Mouse (Mus musculus) B cell, adult 2 months (primary cell): ENCODE measurements around the gene Zfp846.

Experiments used
- DNase-seq, 2 experiments: peaks; one replicate each; pipeline ENCODE4 v3.0.0; 2022

Zfp846 gene

DNA sequence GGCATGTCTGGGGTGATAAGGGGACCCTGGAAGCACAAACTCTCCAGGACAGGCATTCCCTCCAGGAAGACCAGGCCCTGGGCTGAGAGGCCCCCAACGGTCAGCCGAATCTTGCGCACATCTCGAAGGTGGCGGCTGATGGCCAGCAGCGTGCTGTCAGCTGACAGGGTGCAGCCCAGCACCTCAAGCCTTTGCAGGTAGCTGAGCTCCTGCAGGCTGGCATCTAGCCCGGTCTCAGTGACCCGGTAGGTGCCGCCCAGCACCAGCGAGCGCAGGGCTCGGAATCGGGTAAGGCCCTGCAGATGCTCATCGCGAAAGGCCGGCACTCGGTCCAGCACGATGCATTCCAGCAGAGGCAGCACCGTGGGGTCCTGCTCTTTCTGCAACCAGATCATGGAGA is 57.5 kb downstream of the Zfp846 start:
- DNase-seq: no peak

- DNase-seq: no peak
Observed at GRCm38 (mm10) chr9:20639486-20639885, 58.4 kb downstream of the Zfp846 start.

DNA sequence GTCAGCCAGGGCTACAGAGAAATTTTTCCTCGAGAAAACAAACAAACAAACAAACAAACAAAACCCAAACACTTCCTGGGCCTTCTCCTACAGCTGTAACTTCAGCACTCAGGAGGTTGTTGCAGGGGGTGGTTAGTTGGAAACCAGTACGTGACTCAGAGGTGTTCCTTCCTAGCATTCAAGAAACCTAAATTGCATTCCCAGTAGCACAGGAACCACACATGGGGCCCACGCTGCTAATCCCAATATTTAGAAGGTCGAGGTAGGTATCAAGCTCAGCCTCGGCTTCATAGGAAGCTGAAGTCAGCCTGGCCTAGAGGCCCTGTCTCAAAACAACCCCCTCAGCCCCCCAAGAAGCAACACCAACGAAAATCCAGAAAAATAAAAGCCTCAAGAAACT is 60.4 kb downstream of the Zfp846 start:
- no peak for DNase-seq

- peak; percentile 57 to 65 for DNase-seq
Observed at GRCm38 (mm10) chr9:20642101-20642895, 61.2 kb downstream of the Zfp846 start, which contains the start of gene Ubl5. Ubl5 (plus strand) TSS chr9:20642878.

DNA sequence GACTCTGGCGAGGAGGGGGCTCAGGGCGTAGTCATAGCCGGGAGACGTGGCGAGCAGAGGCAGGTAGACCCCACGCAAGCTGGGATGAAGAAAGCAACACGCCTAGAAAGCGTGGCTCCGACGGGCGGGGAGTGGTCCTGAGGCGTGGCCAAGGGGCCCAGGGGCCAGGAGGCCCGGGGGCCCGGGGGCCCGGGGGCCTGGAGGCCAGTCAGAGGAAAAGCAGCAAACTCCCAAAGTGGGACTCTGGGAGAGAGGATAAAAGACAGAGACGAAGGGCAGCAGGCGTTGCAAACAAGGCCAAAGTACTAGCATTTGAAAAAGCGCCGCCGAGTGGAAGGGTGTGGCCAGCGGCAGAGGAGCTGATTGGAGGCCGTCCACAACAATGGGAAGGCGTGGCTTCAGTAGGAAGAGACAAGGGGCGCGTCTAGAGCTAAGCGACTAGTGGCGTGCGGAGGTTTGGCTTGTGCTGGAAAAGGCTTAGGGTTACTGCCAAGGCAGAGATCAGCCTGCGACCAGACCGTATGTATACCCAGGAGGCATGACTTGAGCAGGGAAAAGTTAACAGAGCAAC is 61.9 kb downstream of the Zfp846 start:
- peak; percentile 86 to 89 for DNase-seq

DNA sequence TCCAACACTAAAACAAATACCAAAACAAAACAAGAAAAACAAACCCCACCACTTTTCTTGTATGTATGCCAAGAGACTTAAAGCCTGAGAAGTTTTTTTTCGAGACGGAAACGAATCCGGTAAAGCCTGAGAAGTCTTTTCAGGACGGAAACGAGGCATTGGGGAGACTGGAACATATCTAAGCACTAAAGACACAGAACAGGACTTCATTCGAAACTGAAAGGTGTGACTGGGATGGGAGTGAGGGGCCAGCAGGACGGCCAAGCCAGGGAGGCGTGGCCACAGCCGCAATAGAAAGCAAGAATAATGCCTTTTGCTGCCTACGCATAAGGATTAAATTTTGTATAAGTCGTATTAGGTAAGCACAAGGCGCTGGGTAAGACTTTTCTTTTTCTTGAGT is 62.7 kb downstream of the Zfp846 start:
- DNase-seq: peak; percentile 26

- peak; percentile 85 for DNase-seq
Observed at GRCm38 (mm10) chr9:20644360-20645081, 63.4 kb downstream of the Zfp846 start, which contains the start of gene Fbxl12. Fbxl12 (minus strand) TSS chr9:20644767.

DNA sequence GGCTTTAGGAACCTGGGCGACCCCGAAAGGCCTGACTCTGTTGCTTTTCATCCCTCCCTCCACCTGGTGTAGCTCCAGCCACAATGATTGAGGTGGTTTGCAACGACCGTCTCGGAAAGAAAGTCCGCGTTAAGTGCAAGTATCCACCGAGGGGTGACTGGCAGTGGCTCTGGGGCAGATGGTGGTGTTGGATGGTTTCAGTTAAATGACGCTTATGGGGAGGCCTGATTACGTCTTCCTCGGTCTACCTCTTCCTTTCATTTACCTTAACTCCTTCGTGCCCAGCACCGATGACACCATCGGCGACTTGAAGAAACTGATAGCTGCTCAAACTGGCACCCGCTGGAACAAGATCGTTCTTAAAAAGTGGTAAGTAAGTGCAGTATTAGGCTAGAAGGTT is 64.0 kb downstream of the Zfp846 start:
- peak; percentile 74 to 75 for DNase-seq

GRCm38 (mm10) chr9:20651602-20652259 is 70.6 kb downstream of the Zfp846 start, which contains the start of gene Pin1:
Pin1 (plus strand) TSS chr9:20652095.
- peak; percentile 94 to 96 for DNase-seq

DNA sequence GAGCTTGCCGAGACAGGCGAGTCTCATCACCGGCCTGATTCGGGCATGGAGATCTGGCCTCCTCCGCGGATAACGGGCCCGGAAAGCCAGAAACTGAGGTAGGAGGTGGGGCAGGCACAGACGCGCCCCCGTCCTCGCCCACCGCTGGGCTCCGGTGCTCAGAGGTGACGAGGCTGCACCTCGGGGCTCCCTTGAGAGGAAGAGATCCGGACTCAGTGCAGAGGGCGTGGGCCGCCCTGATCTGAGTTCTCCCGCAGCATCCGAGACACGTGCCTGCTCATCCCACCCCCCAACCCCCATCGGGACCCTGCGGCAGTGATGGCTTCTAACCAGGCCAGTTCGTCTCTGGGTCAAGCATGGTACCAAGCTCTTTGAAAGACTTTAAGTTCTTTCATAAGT is 71.2 kb downstream of the Zfp846 start:
- DNase-seq: no peak

GRCm38 (mm10) chr9:20653859-20654258 is 72.8 kb downstream of the Zfp846 start:
- no peak for DNase-seq
